Mouse (Mus musculus) embryo, embryonic 10.5 days (tissue): ENCODE measurements at regions not wholly inside any gene's neighbourhood (a gene's known extent, or its start where the extent isn't known, plus 50 kb on each side); places are given as distances from the start of the nearest gene placed in this dataset.

Experiments used
- DNase-seq: peaks from one replicate; pipeline ENCODE4 v3.0.0-alpha.2; 2015; ENCODE audit warnings: low spot score

GRCm38 (mm10) chr5:53381492-53382199 lies 84.3 kb upstream of the Rbpj start:
- DNase-seq, result no peak

GRCm38 (mm10) chr5:53384026-53384425 lies 81.9 kb upstream of the Rbpj start:
- no peak for DNase-seq

- no peak for DNase-seq
Observed at GRCm38 (mm10) chr5:53385513-53386148, 80.3 kb upstream of the Rbpj start.

- DNase-seq, result no peak
Observed at GRCm38 (mm10) chr5:53393571-53393970, 72.4 kb upstream of the Rbpj start.

GRCm38 (mm10) chr5:53394560-53394959 lies 71.4 kb upstream of the Rbpj start:
- DNase-seq, result no peak

GRCm38 (mm10) chr5:53398428-53399058 lies 67.4 kb upstream of the Rbpj start:
- DNase-seq, result no peak

- DNase-seq, result no peak
Observed at GRCm38 (mm10) chr5:53401093-53401492, 64.9 kb upstream of the Rbpj start.

GRCm38 (mm10) chr5:53402022-53402421 lies 63.9 kb upstream of the Rbpj start:
- no peak for DNase-seq

- DNase-seq, result no peak
Observed at GRCm38 (mm10) chr5:53402619-53403151, 63.3 kb upstream of the Rbpj start.

GRCm38 (mm10) chr5:53405929-53406328 lies 60.0 kb upstream of the Rbpj start:
- DNase-seq, result no peak

GRCm38 (mm10) chr5:53407646-53408045 lies 58.3 kb upstream of the Rbpj start:
- no peak for DNase-seq

GRCm38 (mm10) chr5:53408235-53408634 lies 57.7 kb upstream of the Rbpj start:
- no peak for DNase-seq

- no peak for DNase-seq
Observed at GRCm38 (mm10) chr5:53409740-53410139, 56.2 kb upstream of the Rbpj start.

GRCm38 (mm10) chr5:53412391-53413075 lies 53.4 kb upstream of the Rbpj start:
- no peak for DNase-seq

GRCm38 (mm10) chr5:53413677-53414076 lies 52.3 kb upstream of the Rbpj start:
- DNase-seq, result no peak

GRCm38 (mm10) chr5:53415472-53415871 lies 50.5 kb upstream of the Rbpj start:
- no peak for DNase-seq
